Mouse (Mus musculus) kidney, embryonic 14.5 days (tissue): ENCODE measurements at regions not wholly inside any gene's neighbourhood (a gene's known extent, or its start where the extent isn't known, plus 50 kb on each side); places are given as distances from the start of the nearest gene placed in this dataset.

ENCODE experiments used
- ATAC-seq: fragments of 200-750 bp; cut with Nextera tagmentation; 2 replicates; pipeline ENCODE4 v1.8.0; 2017; ENCODE audit warnings: moderate number of reproducible peaks, mild to moderate bottlenecking, moderate TSS enrichment, moderate library complexity; ENCODE audit not compliant: low FRiP score, low TSS enrichment
- H3K27ac ChIP-seq: fragments of 300-500 bp; sonication (generic); 2 replicates; pipeline ENCODE4 v1.5.1; 2014; ENCODE audit warnings: low read depth, mild to moderate bottlenecking, low read length, moderate library complexity, mixed read lengths
- H3K27me3 ChIP-seq: fragments of 300-500 bp; sonication (generic); 2 replicates; pipeline ENCODE4 v1.6.1; 2014; ENCODE audit warnings: mild to moderate bottlenecking, low read length; ENCODE audit not compliant: control insufficient read depth, insufficient read depth
- H3K36me3 ChIP-seq: fragments of 300-500 bp; sonication (generic); 2 replicates; pipeline ENCODE4 v1.6.1; 2014; ENCODE audit warnings: low read length, mixed read lengths; ENCODE audit not compliant: control insufficient read depth, insufficient read depth
- H3K4me1 ChIP-seq: fragments of 300-500 bp; sonication (generic); 2 replicates; pipeline ENCODE4 v1.6.1; 2014; ENCODE audit warnings: low read length, mixed read lengths; ENCODE audit not compliant: control insufficient read depth, insufficient read depth
- H3K4me2 ChIP-seq: fragments of 300-500 bp; sonication (generic); replicated peaks from 2 replicates; pipeline ENCODE4 v1.6.1; 2014; ENCODE audit warnings: low read depth, mild to moderate bottlenecking, low read length
- H3K4me3 ChIP-seq: fragments of 300-500 bp; sonication (generic); 2 replicates; pipeline ENCODE4 v1.5.1; 2014; ENCODE audit warnings: mild to moderate bottlenecking, low read length
- H3K9ac ChIP-seq: fragments of 300-500 bp; sonication (generic); 2 replicates; pipeline ENCODE4 v1.6.1; 2014; ENCODE audit warnings: low read depth, mild to moderate bottlenecking, low read length, moderate library complexity
- H3K9me3 ChIP-seq: fragments of 300-500 bp; sonication (generic); 2 replicates; pipeline ENCODE4 v1.6.1; 2016; ENCODE audit warnings: low read length; ENCODE audit not compliant: control insufficient read depth
- WGBS: fragments of 180-500 bp; shearing (Covaris S2); extraction: QIAGEN DNeasy Blood & Tissue Kit; methylation state at CpG from one replicate; pipeline ENCODE4 v1.1.7; 2014; 5-methylcytosine and 5-hydroxymethylcytosine counted together

DNA sequence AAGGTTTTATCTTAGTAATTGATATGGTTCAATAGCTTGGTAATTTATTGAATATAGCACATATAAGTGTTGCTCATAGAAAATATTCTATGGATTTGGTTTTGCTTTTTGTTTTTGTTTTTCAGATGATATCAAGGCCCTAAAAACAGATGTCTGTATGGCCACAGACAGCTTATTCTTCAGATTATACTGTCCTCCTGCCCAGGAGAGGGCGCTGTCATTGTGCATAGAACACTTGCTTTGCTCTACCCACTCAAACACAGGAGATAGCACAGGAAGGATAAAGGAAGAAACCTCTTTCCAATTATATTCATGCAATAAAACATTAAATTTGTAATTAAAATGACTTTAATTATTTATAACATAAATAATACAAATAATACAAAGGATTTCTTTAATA, 115.4 kb upstream of the Ndst3 start:
- no peak overlapping the region for H3K27ac ChIP-seq
- H3K4me1 ChIP-seq: no peaks in the 10 kb centered on the region
- H3K4me2 ChIP-seq: no peak overlapping the region
- no peak overlapping the region for H3K9ac ChIP-seq
- H3K9me3 ChIP-seq: no peaks in the 10 kb centered on the region
- no peak overlapping the region for H3K4me3 ChIP-seq
- H3K36me3 ChIP-seq: no peaks in the 10 kb centered on the region
- no peaks in the 10 kb centered on the region for H3K27me3 ChIP-seq
- 89% methylated on average over 1 of the region's 1 CpGs for WGBS
- ATAC-seq: no peak

DNA sequence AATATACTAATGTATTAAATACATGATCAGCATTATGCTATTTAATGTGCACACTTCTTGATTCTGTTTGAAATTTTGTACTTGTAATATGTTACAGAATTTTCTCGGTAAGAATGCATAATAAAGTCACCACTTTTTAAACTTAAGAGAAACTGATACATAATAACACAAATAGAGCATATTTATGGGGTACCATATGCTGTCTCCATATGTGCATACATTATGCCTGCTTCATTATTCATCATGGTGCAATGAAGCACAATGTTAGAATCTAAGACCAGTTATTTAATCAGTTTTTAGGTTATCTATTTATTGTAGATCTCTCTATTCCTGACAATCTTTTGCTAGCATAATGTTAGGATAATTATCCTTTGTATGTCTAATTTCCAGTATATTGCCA, 115.9 kb upstream of the Ndst3 start:
- Histone ChIP-seq H3K4me3 (no peak overlapping the region), H3K36me3 (no peaks in the 10 kb centered on the region), H3K4me2 (no peak overlapping the region), H3K27me3 (no peaks in the 10 kb centered on the region), H3K9me3 (no peaks in the 10 kb centered on the region), H3K9ac (no peak overlapping the region), H3K27ac (no peak overlapping the region), H3K4me1 (no peaks in the 10 kb centered on the region)
- 85% methylated on average over 1 of the region's 1 CpGs for WGBS
- ATAC-seq: no peak

DNA sequence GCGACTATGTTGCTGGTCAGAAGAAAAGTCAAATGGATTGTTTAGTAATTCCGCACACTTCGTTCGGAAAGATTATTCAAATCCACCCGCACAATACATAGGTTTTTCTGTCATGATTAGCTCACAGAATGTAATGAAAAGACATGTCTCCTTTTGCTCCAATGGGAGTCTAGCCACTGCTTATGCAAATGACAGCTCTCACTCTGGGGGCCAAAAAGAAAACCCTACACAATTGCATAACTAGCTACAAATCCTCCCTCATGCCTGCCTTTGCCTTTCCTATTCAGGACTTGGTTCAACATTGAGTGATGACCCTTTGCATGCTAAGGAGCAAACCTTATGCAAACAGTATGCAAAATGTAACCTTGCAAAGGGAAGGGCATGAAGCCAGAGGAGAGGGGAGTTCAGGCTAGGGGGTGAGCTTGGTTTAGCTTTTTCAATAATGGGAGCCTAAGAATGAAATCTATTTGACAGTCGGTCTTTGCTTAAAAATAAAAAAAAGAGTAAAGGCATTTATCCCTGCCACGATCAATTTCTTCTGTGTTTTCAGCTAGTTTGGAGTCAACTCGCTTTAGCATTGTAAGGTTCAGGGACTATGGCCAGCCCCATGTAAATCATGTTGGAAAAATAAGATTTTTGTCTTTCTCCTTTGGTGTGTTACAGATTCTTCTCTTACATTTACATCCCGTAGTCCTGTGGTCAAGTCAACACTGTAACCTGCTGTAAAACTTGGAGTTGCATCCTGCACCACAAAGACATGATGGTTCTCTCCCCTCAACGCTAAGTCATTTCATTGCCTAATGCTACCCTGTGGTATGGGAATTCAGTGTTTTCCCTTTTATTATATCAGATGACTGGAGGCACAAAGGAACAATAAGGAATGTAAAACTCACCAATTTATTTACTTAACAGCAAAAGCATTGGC, 119.6 kb upstream of the Ndst3 start:
- H3K36me3 ChIP-seq: no peaks in the 10 kb centered on the region
- WGBS: 85% methylated on average over 10 of the region's 10 CpGs

GRCm38 (mm10) chr3:123810943-123811499, 120.4 kb upstream of the Ndst3 start:
- H3K4me2 ChIP-seq: no peak overlapping the region
- no peak for ATAC-seq
- no peaks in the 10 kb centered on the region for H3K4me1 ChIP-seq
- WGBS: 50% methylated on average over 5 of the region's 5 CpGs
- no peak overlapping the region for H3K27ac ChIP-seq
- H3K36me3 ChIP-seq: no peaks in the 10 kb centered on the region
- H3K4me3 ChIP-seq: no peak overlapping the region
- no peaks in the 10 kb centered on the region for H3K9me3 ChIP-seq
- H3K9ac ChIP-seq: no peak overlapping the region
- H3K27me3 ChIP-seq: no peaks in the 10 kb centered on the region

More for the DNA sequence above, 119.6 kb upstream of the Ndst3 start:
- Histone ChIP-seq H3K9ac (no peak overlapping the region), H3K27ac (no peak overlapping the region), H3K9me3 (no peaks in the 10 kb centered on the region), H3K4me3 (no peak overlapping the region), H3K4me2 (no peak overlapping the region), H3K27me3 (no peaks in the 10 kb centered on the region), H3K4me1 (no peaks in the 10 kb centered on the region)
- ATAC-seq: no peak

GRCm38 (mm10) chr3:123828790-123829189, 138.1 kb upstream of the Ndst3 start:
- 77% methylated on average over 6 of the region's 6 CpGs for WGBS
- no peak for ATAC-seq
- H3K27me3 ChIP-seq: no peaks in the 10 kb centered on the region
- no peaks in the 10 kb centered on the region for H3K4me1 ChIP-seq
- no peaks in the 10 kb centered on the region for H3K9me3 ChIP-seq
- H3K4me3 ChIP-seq: no peak overlapping the region
- no peak overlapping the region for H3K4me2 ChIP-seq
- H3K9ac ChIP-seq: no peak overlapping the region
- H3K36me3 ChIP-seq: no peaks in the 10 kb centered on the region
- no peak overlapping the region for H3K27ac ChIP-seq

- H3K9ac ChIP-seq: no peak overlapping the region
- H3K4me2 ChIP-seq: no peak overlapping the region
- no peaks in the 10 kb centered on the region for H3K4me1 ChIP-seq
- H3K4me3 ChIP-seq: no peak overlapping the region
- H3K27me3 ChIP-seq: no peaks in the 10 kb centered on the region
- H3K27ac ChIP-seq: no peak overlapping the region
- 86% methylated on average over 10 of the region's 10 CpGs for WGBS
- no peaks in the 10 kb centered on the region for H3K36me3 ChIP-seq
- H3K9me3 ChIP-seq: no peaks in the 10 kb centered on the region
- no peak for ATAC-seq
These were observed 147.9 kb upstream of the Ndst3 start for GRCm38 (mm10) chr3:123838385-123839170.

- H3K9me3 ChIP-seq: no peaks in the 10 kb centered on the region
- H3K4me3 ChIP-seq: no peak overlapping the region
- H3K27me3 ChIP-seq: no peaks in the 10 kb centered on the region
- WGBS: 78% methylated on average over 1 of the region's 1 CpGs
- no peaks in the 10 kb centered on the region for H3K36me3 ChIP-seq
- H3K4me1 ChIP-seq: no peaks in the 10 kb centered on the region
- no peak overlapping the region for H3K27ac ChIP-seq
- H3K9ac ChIP-seq: no peak overlapping the region
- no peak for ATAC-seq
- H3K4me2 ChIP-seq: no peak overlapping the region
These were observed 155.9 kb upstream of the Ndst3 start for GRCm38 (mm10) chr3:123846554-123846953.

- Histone ChIP-seq H3K4me1 (no peaks in the 10 kb centered on the region), H3K27me3 (no peaks in the 10 kb centered on the region), H3K4me2 (no peak overlapping the region), H3K27ac (no peak overlapping the region), H3K4me3 (no peak overlapping the region), H3K9me3 (no peaks in the 10 kb centered on the region), H3K36me3 (no peaks in the 10 kb centered on the region), H3K9ac (no peak overlapping the region)
- 88% methylated on average over 2 of the region's 2 CpGs for WGBS
- no peak for ATAC-seq
These were observed 158.0 kb upstream of the Ndst3 start for GRCm38 (mm10) chr3:123848663-123849062.

GRCm38 (mm10) chr3:123852889-123853288, 162.2 kb upstream of the Ndst3 start:
- Histone ChIP-seq H3K27ac (no peak overlapping the region), H3K4me3 (no peak overlapping the region), H3K9me3 (no peaks in the 10 kb centered on the region), H3K36me3 (no peaks in the 10 kb centered on the region), H3K4me1 (no peaks in the 10 kb centered on the region), H3K9ac (no peak overlapping the region), H3K27me3 (no peaks in the 10 kb centered on the region), H3K4me2 (no peak overlapping the region)
- ATAC-seq: peak; percentile 32; the same call in 1 of the 2 replicates
- WGBS: 87% methylated on average over 3 of the region's 3 CpGs
